Comparison of ENCODE assay signal across 8 mouse cellular contexts in the genomic region with DNA sequence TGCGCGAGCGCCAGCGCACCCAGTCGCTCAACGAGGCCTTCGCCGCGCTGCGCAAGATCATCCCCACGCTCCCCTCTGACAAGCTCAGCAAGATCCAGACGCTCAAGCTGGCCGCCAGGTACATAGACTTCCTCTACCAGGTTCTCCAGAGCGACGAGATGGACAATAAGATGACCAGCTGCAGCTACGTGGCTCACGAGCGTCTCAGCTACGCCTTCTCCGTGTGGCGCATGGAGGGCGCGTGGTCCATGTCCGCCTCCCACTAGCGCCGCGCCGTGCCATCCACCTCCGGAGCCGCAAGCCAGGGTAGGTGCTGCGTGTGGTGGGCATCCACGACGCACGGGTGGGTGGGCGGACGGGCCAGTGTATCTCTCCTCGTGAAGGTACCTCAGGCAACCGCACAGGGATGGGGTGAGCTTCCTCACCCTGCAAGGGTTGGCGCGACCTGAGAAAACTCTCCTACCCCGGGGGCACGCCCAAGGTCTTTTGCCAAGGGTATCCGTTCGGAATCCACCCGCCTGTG. TPM values are rescaled to one million over a fixed set of nuclear protein-coding genes. Genes with fewer than 3 reads are reported as not detected.
DNase-seq lines count a peak whose midpoint lies in the region; ATAC-seq and TF ChIP-seq lines count a peak whose summit lies in the region.

No protein-coding gene starts in this region.

- H3K4me1 ChIP-seq in forebrain, embryonic 15.5 days, result peaks cover 15% of the 10 kb centered on the region
- no peaks in the 10 kb centered on the region for H3K4me1 ChIP-seq in liver, embryonic 13.5 days (replicated peaks)

- H3K4me3 ChIP-seq in layer of hippocampus, adult 2 months, result peak overlapping the region; percentile 50
- peak overlapping the region; percentile 40 for H3K4me3 ChIP-seq in forebrain, embryonic 15.5 days
- peak overlapping the region; percentile 43 for H3K4me3 ChIP-seq in liver, embryonic 13.5 days (replicated peaks)

- H3K27me3 ChIP-seq in forebrain, embryonic 15.5 days, result peaks cover 64% of the 10 kb centered on the region
- peaks cover 50% of the 10 kb centered on the region for H3K27me3 ChIP-seq in liver, embryonic 13.5 days

- no peak for DNase-seq in layer of hippocampus, adult 2 months (ENCODE audit: low spot score in 2 of 2)
- no peak for DNase-seq in layer of hippocampus, adult 9-10 months (ENCODE audit: low spot score)
- DNase-seq in adipocyte (ENCODE audit: low spot score), result peak; percentile 33
- DNase-seq in liver, embryonic 13.5 days, result no peak
- DNase-seq in thymus, adult 18-20 months, result no peak
- DNase-seq in adrenal gland, adult 18-20 months (ENCODE audit: low spot score in 2 of 2), result no peak
- DNase-seq in thymus, postnatal 0 days (ENCODE audit: low spot score), result no peak

- H3K9me3 ChIP-seq in forebrain, embryonic 15.5 days, result no peaks in the 10 kb centered on the region
- no peaks in the 10 kb centered on the region for H3K9me3 ChIP-seq in liver, embryonic 13.5 days (replicated peaks)

- H3K36me3 ChIP-seq in forebrain, embryonic 15.5 days, result no peaks in the 10 kb centered on the region
- H3K36me3 ChIP-seq in liver, embryonic 13.5 days, result no peaks in the 10 kb centered on the region

- 3% methylated on average over 45 of the region's 45 CpGs for WGBS in forebrain, embryonic 15.5 days
- 4% methylated on average over 45 of the region's 45 CpGs for WGBS in liver, embryonic 13.5 days (ENCODE audit: insufficient replicate concordance)

- H3K4me2 ChIP-seq in forebrain, embryonic 15.5 days (replicated peaks), result peak overlapping the region; percentile 62
- peak overlapping the region; percentile 61 for H3K4me2 ChIP-seq in liver, embryonic 13.5 days

- no peak for TF ChIP-seq CTCF in layer of hippocampus, adult 2 months (conservative IDR thresholded peaks at IDR 0.05)

- no peak overlapping the region for H3K27ac ChIP-seq in layer of hippocampus, adult 2 months
- no peak overlapping the region for H3K27ac ChIP-seq in forebrain, embryonic 15.5 days (replicated peaks)
- H3K27ac ChIP-seq in liver, embryonic 13.5 days, result no peak overlapping the region

- H3K9ac ChIP-seq in forebrain, embryonic 15.5 days (replicated peaks), result peak overlapping the region; percentile 23
- H3K9ac ChIP-seq in liver, embryonic 13.5 days, result no peak overlapping the region

- no peak for ATAC-seq in forebrain, embryonic 15.5 days (replicated peaks)
- ATAC-seq in liver, embryonic 13.5 days (ENCODE audit: low read depth), result no peak

RNA-seq across cellular contexts. Expression of a gene that starts 0.6 kb away (rescaled TPM):
- 1 to 10 TPM; 1.0 to 1.5 TPM for total RNA-seq in layer of hippocampus, adult 2 months (2021)
- 0.29 and 0.86 TPM in 2 replicates for polyA plus RNA-seq in forebrain, embryonic 15.5 days (2015; fragmentation: Nextera tagmentation; extraction: Ambion mirVana)
- polyA plus RNA-seq in liver, embryonic 13.5 days (2015; fragmentation: Nextera tagmentation; extraction: Ambion mirVana), result 0.35 and 0.51 TPM in 2 replicates
- 1 to 10 TPM; 1.7 to 4.0 TPM for total RNA-seq in adrenal gland, adult 18-20 months (2021)
- polyA plus RNA-seq in thymus, postnatal 0 days (2015; fragmentation: Nextera tagmentation; extraction: Ambion mirVana), result 0.72 and 1.2 TPM in 2 replicates
